Mouse (Mus musculus) heart, adult 2 months (tissue): ENCODE data around the gene Cdk14.

ENCODE experiments used
- CTCF ChIP-seq: fragments of 200-600 bp; IDR thresholded peaks from 2 replicates; pipeline ENCODE4 v1.8.1; 2022; ENCODE audit warnings: antibody characterized with exemption, mild to moderate bottlenecking, moderate library complexity
- EP300 ChIP-seq: fragments of 200-500 bp; IDR thresholded peaks from 2 replicates; pipeline ENCODE4 v1.6.1; 2011; ENCODE audit warnings: low read depth, low read length, control low read depth; ENCODE audit not compliant: insufficient read depth
- POLR2A ChIP-seq: fragments of 200-500 bp; IDR thresholded peaks from 2 replicates; pipeline ENCODE4 v1.6.1; 2011; ENCODE audit warnings: mild to moderate bottlenecking, low read depth, low read length, control low read depth; ENCODE audit not compliant: insufficient read depth

DNA sequence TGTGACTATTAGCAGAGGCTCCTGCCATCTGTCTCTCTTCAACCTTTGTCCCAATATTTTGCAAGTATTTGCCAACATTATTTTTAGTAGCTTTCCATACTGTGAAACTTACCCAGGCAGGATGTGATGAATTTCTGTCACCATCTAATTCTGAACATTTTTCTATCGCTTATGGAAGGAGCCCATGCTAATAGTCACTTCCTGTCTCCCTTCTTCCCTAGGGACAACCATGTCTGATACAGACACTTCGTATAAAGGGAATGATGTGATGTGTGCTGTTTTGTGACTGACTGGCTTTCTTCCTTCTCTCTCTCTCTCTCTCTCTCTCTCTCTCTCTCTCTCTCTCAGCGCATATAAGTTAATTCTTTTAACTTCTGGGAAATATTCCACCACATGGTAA is 5.3 kb downstream of the Cdk14 start:
- no peak for TF ChIP-seq CTCF
- no peak for TF ChIP-seq EP300
- TF ChIP-seq POLR2A = no peak
